Mouse (Mus musculus) liver, embryonic 15.5 days (tissue): Measurements from ENCODE around the gene Nde1. TPM values are rescaled to one million over a fixed set of nuclear protein-coding genes. Genes with fewer than 3 reads are reported as not detected.

Experiments used
- ATAC-seq: fragments of 200-750 bp; cut with Nextera tagmentation; 2 replicates; pipeline ENCODE4 v1.8.0; 2017; ENCODE audit warnings: moderate number of reproducible peaks, mild to moderate bottlenecking, moderate library complexity; ENCODE audit not compliant: insufficient read depth
- H3K27ac ChIP-seq: fragments of 300-500 bp; sonication (generic); replicated peaks from 2 replicates; pipeline ENCODE4 v1.5.1; 2015; ENCODE audit warnings: mild to moderate bottlenecking, inconsistent platforms
- H3K27me3 ChIP-seq: fragments of 300-500 bp; sonication (generic); 2 replicates; pipeline ENCODE4 v1.6.1; 2015; ENCODE audit warnings: mild to moderate bottlenecking, inconsistent platforms
- H3K36me3 ChIP-seq: fragments of 300-500 bp; sonication (generic); replicated peaks from 2 replicates; pipeline ENCODE4 v1.6.1; 2015; ENCODE audit warnings: moderate library complexity, mild to moderate bottlenecking, inconsistent platforms
- H3K4me1 ChIP-seq: fragments of 300-500 bp; sonication (generic); replicated peaks from 2 replicates; pipeline ENCODE4 v1.6.1; 2015; ENCODE audit warnings: inconsistent platforms
- H3K4me2 ChIP-seq: fragments of 300-500 bp; sonication (generic); 2 replicates; pipeline ENCODE4 v1.6.1; 2015; ENCODE audit warnings: moderate library complexity, mild to moderate bottlenecking, inconsistent platforms
- H3K4me3 ChIP-seq: fragments of 300-500 bp; sonication (generic); replicated peaks from 2 replicates; pipeline ENCODE4 v1.5.1; 2015; ENCODE audit warnings: mild to moderate bottlenecking, inconsistent platforms
- H3K9ac ChIP-seq: fragments of 300-500 bp; sonication (generic); 2 replicates; pipeline ENCODE4 v1.6.1; 2015; ENCODE audit warnings: moderate library complexity, mild to moderate bottlenecking, inconsistent platforms
- H3K9me3 ChIP-seq: fragments of 300-500 bp; sonication (generic); replicated peaks from 2 replicates; pipeline ENCODE4 v1.6.1; 2016; ENCODE audit warnings: inconsistent platforms
- WGBS: fragments of 180-500 bp; shearing (Covaris S2); methylation state at CpG from one replicate; pipeline ENCODE4 v1.1.7; 2015; ENCODE audit warnings: mixed read lengths; ENCODE audit not compliant: insufficient replicate concordance; 5-methylcytosine and 5-hydroxymethylcytosine counted together
- polyA plus RNA-seq: library from polyadenylated mRNA; unstranded; fragments of >200 nt; fragmentation: Nextera tagmentation; extraction: Ambion mirVana; gene quantifications from 2 replicates; pipeline ENCODE4 v1.2.1, GENCODE M21; 2015

The Nde1 gene
- 51.9 and 54.5 TPM in 2 replicates for polyA plus RNA-seq

DNA sequence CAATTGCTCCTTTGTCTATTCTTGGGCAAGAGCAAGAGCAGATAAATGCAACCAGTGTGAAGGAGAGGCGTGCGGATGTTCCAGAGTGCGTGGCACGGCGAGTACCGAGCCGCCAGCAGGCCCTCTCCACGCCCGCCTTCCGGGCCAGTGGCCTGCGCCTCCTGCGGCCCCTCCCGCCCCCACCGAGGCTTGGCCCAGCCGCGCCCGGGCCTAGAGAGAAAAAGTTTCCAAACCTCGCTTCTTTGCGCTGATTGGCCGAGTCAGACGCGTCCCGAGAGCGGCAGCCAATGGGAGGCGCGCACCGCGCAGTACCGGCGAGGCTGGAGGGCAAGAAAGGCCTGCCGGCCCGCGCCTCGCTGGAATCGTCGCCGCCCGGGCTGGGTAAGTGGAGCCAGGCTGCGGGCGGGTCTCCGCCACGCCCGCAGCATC lies at the start of gene Nde1, which contains the start of gene Marf1:
Gene Nde1, plus strand, starts transcription at position 288 of the 429 bp plus-strand sequence.
Gene Marf1, minus strand, starts transcription at position 364 of the 429 bp plus-strand sequence.
- no peaks in the 10 kb centered on the region for H3K9me3 ChIP-seq
- H3K27me3 ChIP-seq = no peaks in the 10 kb centered on the region
- under 1% methylated on average over 42 of the region's 43 CpGs for WGBS
- H3K4me3 ChIP-seq = peak within 1 kb of the TSS; percentile 81
- peak within 1 kb of the TSS; percentile 93 for H3K27ac ChIP-seq
- H3K9ac ChIP-seq = peak within 1 kb of the TSS; percentile 84
- peaks cover 13% of the 10 kb centered on the region for H3K36me3 ChIP-seq
- peak; percentile 85 for ATAC-seq
- peak within 1 kb of the TSS; percentile 86 for H3K4me2 ChIP-seq
- H3K4me1 ChIP-seq = peaks cover 72% of the 10 kb centered on the region

DNA sequence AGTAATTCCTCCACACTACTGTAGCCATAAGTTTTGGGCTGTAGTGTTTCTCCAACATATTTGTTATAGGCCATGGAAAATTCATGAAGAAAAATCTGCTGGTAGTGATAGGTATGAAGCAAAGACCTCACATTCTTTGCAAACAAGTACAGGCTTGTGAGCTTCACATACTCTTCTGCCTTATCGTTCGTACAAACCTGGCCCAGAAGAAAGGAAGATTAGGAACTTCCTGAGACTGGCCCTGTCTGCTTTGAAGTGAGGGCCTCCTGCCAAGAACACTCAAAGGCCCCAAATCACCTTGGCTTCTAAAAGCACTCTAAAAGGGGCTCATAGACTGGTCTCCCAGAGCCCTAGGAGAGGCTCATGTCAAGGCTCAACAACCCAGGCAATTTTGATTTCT lies 45.8 kb upstream of the Nde1 start:
- Histone ChIP-seq H3K4me1 (no peaks in the 10 kb centered on the region), H3K9ac (no peak overlapping the region), H3K4me2 (no peak overlapping the region), H3K9me3 (no peaks in the 10 kb centered on the region), H3K4me3 (no peak overlapping the region), H3K27ac (no peak overlapping the region), H3K27me3 (no peaks in the 10 kb centered on the region), H3K36me3 (peaks cover 80% of the 10 kb centered on the region)
- ATAC-seq = no peak
- WGBS = 62% methylated on average over 2 of the region's 2 CpGs

DNA sequence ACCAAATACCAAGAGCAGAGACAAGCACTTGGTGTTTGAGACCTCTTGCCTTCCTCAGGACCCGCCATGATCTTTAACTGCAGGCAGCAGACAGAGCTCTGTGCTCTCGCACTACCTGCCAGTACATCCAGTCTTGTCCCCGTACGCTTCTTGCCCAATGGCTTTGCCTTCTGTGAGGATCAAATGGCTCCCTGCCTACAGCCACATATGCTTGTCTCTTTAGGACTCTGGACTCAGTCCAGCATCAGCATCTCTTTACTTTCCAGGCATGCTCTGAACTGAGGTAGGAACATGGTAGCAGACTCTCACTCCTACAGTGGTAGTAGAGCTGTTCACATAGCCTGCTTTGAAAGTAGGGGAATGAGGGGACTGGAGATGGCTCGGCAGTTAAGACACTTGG lies 42.1 kb upstream of the Nde1 start:
- no peaks in the 10 kb centered on the region for H3K9me3 ChIP-seq
- no peak overlapping the region for H3K4me2 ChIP-seq
- H3K27ac ChIP-seq = no peak overlapping the region
- H3K27me3 ChIP-seq = no peaks in the 10 kb centered on the region
- 81% methylated on average over 5 of the region's 5 CpGs for WGBS
- no peak for ATAC-seq
- peaks cover 87% of the 10 kb centered on the region for H3K36me3 ChIP-seq
- no peak overlapping the region for H3K9ac ChIP-seq
- H3K4me3 ChIP-seq = no peak overlapping the region
- H3K4me1 ChIP-seq = no peaks in the 10 kb centered on the region

DNA sequence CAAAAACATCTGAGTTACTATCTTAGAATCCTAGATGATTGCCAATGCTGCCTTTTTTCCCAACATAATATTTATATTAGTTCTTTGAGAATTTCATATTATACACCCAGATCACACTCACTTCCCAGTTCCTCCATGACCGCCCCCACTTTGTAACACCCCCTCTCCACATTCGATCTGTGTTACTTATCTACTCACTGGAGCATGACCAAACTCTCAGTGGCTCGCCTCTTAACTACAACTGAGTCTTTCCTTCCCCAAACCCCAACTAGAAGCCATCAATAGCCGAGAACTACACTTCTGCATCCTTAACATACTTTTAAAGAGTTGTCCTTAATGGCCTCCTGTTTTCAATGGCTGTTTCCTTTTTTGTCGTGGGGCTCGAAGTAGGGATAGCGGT lies 41.5 kb upstream of the Nde1 start:
- no peak overlapping the region for H3K4me2 ChIP-seq

DNA sequence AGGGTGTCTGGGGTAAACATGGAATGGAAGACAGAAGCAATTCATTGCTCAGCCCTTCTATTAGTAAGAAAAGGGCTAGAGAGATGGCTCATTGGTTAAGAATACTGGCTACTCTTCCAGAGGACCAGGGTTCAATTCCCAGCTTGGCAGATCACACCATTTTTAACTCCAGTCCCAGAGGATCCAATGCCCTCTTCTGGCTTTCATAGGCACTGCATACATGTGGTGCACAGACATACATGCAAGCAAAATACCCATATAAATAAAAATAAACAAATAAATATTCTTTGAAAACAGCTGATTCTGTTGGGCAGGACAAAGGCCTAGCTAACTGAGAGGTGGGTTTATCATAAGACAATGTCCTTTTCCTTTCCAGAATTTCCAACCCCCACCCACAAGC lies 40.5 kb upstream of the Nde1 start:
- H3K4me3 ChIP-seq = no peak overlapping the region
- ATAC-seq = no peak
- H3K27me3 ChIP-seq = no peaks in the 10 kb centered on the region
- H3K36me3 ChIP-seq = peaks cover 86% of the 10 kb centered on the region
- no peak overlapping the region for H3K27ac ChIP-seq
- H3K9me3 ChIP-seq = no peaks in the 10 kb centered on the region
- H3K9ac ChIP-seq = no peak overlapping the region
- no peak overlapping the region for H3K4me2 ChIP-seq
- H3K4me1 ChIP-seq = no peaks in the 10 kb centered on the region

More for the DNA sequence above, 41.5 kb upstream of the Nde1 start:
- Histone ChIP-seq H3K9ac (no peak overlapping the region), H3K4me1 (no peaks in the 10 kb centered on the region), H3K9me3 (no peaks in the 10 kb centered on the region), H3K27ac (no peak overlapping the region), H3K36me3 (peaks cover 87% of the 10 kb centered on the region), H3K4me3 (no peak overlapping the region), H3K27me3 (no peaks in the 10 kb centered on the region)
- WGBS = 81% methylated on average over 7 of the region's 7 CpGs
- ATAC-seq = no peak

DNA sequence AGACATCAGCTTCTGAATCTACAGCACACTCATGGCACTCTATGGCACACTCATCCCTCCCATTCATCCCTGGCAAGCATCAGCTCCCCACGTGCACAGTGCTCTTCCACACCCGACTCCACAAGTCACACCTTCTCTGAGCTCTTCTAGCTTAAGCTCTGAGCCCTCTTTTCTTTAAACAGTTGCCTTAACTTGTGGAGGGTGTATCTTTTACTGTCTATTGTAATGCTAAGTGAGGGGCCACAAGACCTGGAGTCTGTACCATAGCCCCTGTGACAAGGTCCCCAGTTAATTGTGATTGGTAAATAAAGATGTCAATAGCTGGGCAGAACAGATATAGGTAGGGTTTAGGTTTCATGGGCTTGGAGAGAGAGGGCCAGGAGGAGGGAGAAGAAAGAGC lies 39.2 kb upstream of the Nde1 start:
- WGBS = 75% methylated on average over 2 of the region's 2 CpGs
- Histone ChIP-seq H3K4me1 (no peaks in the 10 kb centered on the region), H3K9ac (no peak overlapping the region), H3K27me3 (no peaks in the 10 kb centered on the region), H3K27ac (no peak overlapping the region), H3K4me3 (no peak overlapping the region), H3K4me2 (no peak overlapping the region), H3K9me3 (no peaks in the 10 kb centered on the region), H3K36me3 (peaks cover 93% of the 10 kb centered on the region)
- no peak for ATAC-seq

DNA sequence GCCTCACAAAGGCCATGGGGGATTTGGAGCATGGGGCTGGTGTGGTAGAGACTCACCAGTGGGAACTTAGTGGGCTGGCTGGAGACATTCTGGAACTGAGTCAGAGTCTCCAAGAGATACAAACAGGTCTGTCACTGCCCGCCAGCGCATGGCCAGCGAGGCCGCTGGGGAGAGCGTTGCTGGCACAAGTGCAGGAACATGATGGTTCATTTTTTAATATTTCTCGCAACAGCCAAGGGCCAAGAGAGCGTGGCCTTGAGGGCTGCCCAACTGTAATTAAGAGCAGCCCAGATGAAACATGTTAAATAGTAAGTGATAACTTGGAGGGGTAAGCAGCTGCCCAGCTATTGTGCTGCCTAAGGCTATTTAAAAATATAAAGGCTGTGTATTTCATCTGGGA lies 38.4 kb upstream of the Nde1 start:
- Histone ChIP-seq H3K4me2 (no peak overlapping the region), H3K9ac (no peak overlapping the region), H3K36me3 (peaks cover 95% of the 10 kb centered on the region), H3K4me3 (no peak overlapping the region), H3K27me3 (no peaks in the 10 kb centered on the region), H3K27ac (no peak overlapping the region), H3K4me1 (no peaks in the 10 kb centered on the region), H3K9me3 (no peaks in the 10 kb centered on the region)
- ATAC-seq = no peak
- WGBS = 86% methylated on average over 7 of the region's 7 CpGs

DNA sequence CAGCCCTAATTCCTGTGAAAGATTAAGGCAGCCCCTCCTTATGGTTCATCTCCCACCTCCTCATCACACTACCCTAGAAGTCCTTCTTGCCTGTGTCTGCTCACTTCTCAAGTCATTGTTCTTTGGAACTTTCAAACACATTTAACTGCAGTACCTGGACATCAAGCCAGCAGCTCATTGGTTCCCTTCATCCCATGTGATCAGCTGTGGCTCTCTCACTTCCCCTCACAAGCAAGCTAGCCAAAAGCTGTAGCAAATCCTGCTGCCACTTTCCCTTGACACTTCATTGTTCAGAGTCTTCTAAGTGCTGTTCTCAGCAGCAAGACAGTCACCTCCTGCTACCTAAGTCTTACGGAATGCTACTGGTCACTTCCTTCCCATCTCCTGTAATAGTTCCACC lies 37.8 kb upstream of the Nde1 start:
- no peak overlapping the region for H3K4me2 ChIP-seq
- no peak overlapping the region for H3K4me3 ChIP-seq
- no peak overlapping the region for H3K27ac ChIP-seq
- 91% methylated on average over 1 of the region's 1 CpGs for WGBS
- peaks cover 97% of the 10 kb centered on the region for H3K36me3 ChIP-seq
- H3K4me1 ChIP-seq = no peaks in the 10 kb centered on the region
- no peaks in the 10 kb centered on the region for H3K9me3 ChIP-seq
- H3K9ac ChIP-seq = no peak overlapping the region
- H3K27me3 ChIP-seq = no peaks in the 10 kb centered on the region
- no peak for ATAC-seq

DNA sequence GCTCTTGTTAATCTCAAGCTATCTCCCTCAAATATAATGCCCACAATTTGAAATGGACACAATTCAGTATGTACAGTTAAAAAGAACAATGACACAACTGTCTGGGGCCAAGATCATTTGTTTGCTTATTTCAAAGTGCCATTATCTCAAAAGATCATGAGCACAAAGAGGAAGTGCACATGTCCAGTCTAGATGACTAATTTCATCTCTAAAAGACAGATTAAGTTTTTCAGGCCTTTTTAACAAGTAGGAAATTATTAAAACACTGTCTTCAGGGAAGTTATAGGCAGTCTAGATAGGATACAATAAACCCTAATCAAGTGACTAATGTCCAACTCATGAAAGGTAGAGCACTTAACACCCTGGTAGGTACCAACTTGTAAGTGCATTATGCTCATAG lies 34.1 kb upstream of the Nde1 start:
- no peak for ATAC-seq
- Histone ChIP-seq H3K36me3 (peaks cover 98% of the 10 kb centered on the region), H3K27ac (no peak overlapping the region)

DNA sequence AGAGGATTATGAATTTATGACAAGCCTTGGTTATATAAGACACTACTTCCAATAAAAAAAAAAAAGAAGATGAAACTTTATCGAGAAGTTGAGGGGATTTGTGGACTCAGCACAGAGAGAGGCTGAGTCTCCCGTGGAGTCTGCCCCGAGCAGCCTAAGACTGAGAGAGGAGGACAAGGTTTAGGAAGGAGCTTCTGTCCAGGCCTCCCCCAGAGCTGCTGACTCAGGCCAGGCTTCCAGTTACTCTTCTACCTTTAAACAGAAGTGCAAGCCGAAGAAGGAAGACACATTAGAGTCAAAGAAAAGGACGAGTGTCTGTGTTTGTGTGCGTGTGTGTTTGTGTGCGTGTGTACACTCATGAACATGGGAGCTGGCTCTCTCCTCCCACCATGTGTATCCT lies 32.3 kb upstream of the Nde1 start:
- H3K9me3 ChIP-seq = no peaks in the 10 kb centered on the region
- no peak overlapping the region for H3K27ac ChIP-seq
- no peak for ATAC-seq
- no peak overlapping the region for H3K9ac ChIP-seq
- H3K27me3 ChIP-seq = no peaks in the 10 kb centered on the region
- peaks cover 98% of the 10 kb centered on the region for H3K36me3 ChIP-seq
- H3K4me3 ChIP-seq = no peak overlapping the region
- no peaks in the 10 kb centered on the region for H3K4me1 ChIP-seq
- no peak overlapping the region for H3K4me2 ChIP-seq
- 77% methylated on average over 7 of the region's 7 CpGs for WGBS

More for the DNA sequence above, 34.1 kb upstream of the Nde1 start:
- H3K4me1 ChIP-seq = no peaks in the 10 kb centered on the region
- H3K4me3 ChIP-seq = no peak overlapping the region
- H3K27me3 ChIP-seq = no peaks in the 10 kb centered on the region
- H3K9me3 ChIP-seq = no peaks in the 10 kb centered on the region
- no peak overlapping the region for H3K4me2 ChIP-seq
- H3K9ac ChIP-seq = no peak overlapping the region

DNA sequence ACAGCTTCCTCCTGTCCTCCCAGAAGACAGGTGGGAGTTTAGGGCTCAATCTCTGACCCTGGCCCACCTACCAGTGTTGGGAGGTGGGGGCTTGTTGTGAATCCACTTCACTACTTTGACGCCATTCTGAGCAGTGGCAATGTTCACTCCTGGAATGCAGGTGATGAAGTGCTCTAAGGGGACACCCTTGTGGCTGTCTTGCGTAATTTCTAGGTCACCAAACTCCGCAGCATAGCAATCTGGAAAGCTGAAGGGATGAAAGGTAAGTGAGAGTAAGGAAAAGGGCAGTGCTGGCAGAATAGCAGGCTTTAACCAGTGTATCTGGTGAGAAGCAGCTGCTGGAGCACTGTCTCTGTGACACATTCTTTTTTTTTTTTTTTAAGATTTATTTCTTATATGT lies 31.7 kb upstream of the Nde1 start:
- Histone ChIP-seq H3K4me2 (no peak overlapping the region), H3K9me3 (no peaks in the 10 kb centered on the region), H3K4me3 (no peak overlapping the region), H3K36me3 (peaks cover 98% of the 10 kb centered on the region), H3K4me1 (no peaks in the 10 kb centered on the region), H3K27ac (no peak overlapping the region), H3K27me3 (no peaks in the 10 kb centered on the region), H3K9ac (no peak overlapping the region)
- no peak for ATAC-seq
- WGBS = 78% methylated on average over 3 of the region's 3 CpGs

DNA sequence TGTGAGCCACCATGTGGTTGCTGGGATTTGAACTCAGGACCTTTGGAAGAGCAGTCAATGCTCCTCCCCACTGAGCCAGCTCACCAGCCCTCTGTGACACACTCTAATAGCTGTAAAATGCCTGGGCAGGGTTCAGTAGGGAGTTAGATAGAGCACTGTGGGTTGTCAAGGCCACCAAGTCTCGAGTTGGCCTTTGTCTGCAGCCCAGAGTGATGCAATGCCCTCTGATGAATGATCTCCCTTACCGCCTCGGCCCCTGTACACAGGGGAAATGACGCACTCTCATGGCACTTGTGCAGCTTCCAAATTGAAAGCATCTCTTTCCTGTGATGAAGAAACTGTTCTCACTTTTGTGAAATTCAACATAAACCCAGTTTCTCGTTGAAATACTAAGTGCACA lies 31.2 kb upstream of the Nde1 start:
- Histone ChIP-seq H3K27ac (no peak overlapping the region), H3K4me1 (no peaks in the 10 kb centered on the region), H3K9ac (no peak overlapping the region), H3K27me3 (no peaks in the 10 kb centered on the region), H3K4me2 (no peak overlapping the region), H3K4me3 (no peak overlapping the region), H3K9me3 (no peaks in the 10 kb centered on the region), H3K36me3 (peaks cover 99% of the 10 kb centered on the region)
- peak; percentile 60 for ATAC-seq
- 70% methylated on average over 5 of the region's 5 CpGs for WGBS
